Mouse (Mus musculus) retina, embryonic 14.5 days (tissue): ENCODE data around the gene Gm8271.
"Not testable (repeated sequence)": the region's sequence is repeated elsewhere in the genome, so short reads cannot be mapped to it uniquely, and the experiment has no call there.

Experiments
- DNase-seq: peaks from one replicate; pipeline ENCODE4 v3.0.0-alpha.2; 2015; ENCODE audit warnings: low spot score

The Gm8271 gene

GRCm38 (mm10) chr14:5185493-5185892 is at the start of gene Gm8271:
Gene Gm8271, plus strand, starts transcription at chr14:5185793.
- DNase-seq = not testable (repeated sequence)

DNA sequence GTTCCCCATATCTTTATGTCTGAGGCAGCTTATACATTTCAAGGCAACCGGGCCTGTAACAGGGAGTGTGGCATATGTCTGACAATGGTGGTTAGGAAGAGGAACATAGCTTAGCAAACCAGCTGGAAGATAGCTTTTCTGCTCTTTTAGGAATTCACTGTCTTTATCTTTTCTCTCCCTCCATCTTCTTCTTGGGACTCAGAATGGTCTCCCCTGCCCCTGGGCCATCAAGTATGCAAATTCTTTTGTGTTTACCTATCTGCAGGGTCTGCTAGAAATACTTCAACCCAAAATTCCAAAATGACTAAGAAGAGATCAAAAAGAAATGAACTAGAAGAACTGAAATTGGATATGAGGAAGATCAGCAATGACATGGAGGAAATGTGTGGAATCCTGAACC is 21.4 kb upstream of the Gm8271 start, which contains the start of gene Gm3317:
Gene Gm3317 (plus strand): TSS at position 301 of the 400 bp plus-strand sequence.
- not testable (repeated sequence) for DNase-seq
